Mouse (Mus musculus): ENCODE data around the gene Nfkb2. TPM values are rescaled to one million over a fixed set of nuclear protein-coding genes. Genes with fewer than 3 reads are reported as not detected.

Gene Nfkb2
- polyA plus RNA-seq, 1 experiment from 2014 or later: 2.1 TPM

GRCm38 (mm10) chr19:46357344-46358280 is 53.5 kb downstream of the Nfkb2 start:
- Histone ChIP-seq H3K36me3 (ENCODE audit: control insufficient read depth, insufficient read depth, low read length) (no peaks in the 10 kb centered on the region), H3K9ac (replicated peaks; ENCODE audit: low read length) (peak overlapping the region; percentile 57), H3K4me2 (ENCODE audit: low read length) (peak overlapping the region; percentile 69), H3K27me3 (ENCODE audit: control insufficient read depth, insufficient read depth, low read length) (peaks cover 9% of the 10 kb centered on the region; the same call in 1 of the 2 replicates), H3K27ac (replicated peaks; ENCODE audit: low read depth, low read length) (no peak overlapping the region), H3K4me1 (ENCODE audit: control insufficient read depth, insufficient read depth, low read length) (0 out of 2 replicates have a peak, but pooled peaks cover 4% of the 10 kb centered on the region), H3K4me3 (replicated peaks; ENCODE audit: low read depth, low read length) (peak overlapping the region; percentile 42), H3K9me3 (ENCODE audit: control insufficient read depth, low read length) (no peaks in the 10 kb centered on the region)
- 19% methylated on average over 25 of the region's 25 CpGs for WGBS
- DNase-seq (no peak), ATAC-seq (ENCODE audit: low FRiP score, low TSS enrichment) (no peak)

- H3K27ac ChIP-seq (replicated peaks; ENCODE audit: low read depth, low read length): no peak overlapping the region
- no peaks in the 10 kb centered on the region for H3K9me3 ChIP-seq (ENCODE audit: control insufficient read depth, low read length)
- WGBS: 63% methylated on average over 4 of the region's 4 CpGs
- H3K27me3 ChIP-seq (ENCODE audit: control insufficient read depth, insufficient read depth, low read length): peaks cover 9% of the 10 kb centered on the region; the same call in 1 of the 2 replicates
- no peak overlapping the region for H3K4me2 ChIP-seq (ENCODE audit: low read length)
- H3K36me3 ChIP-seq (ENCODE audit: control insufficient read depth, insufficient read depth, low read length): no peaks in the 10 kb centered on the region
- DNase-seq (no peak), ATAC-seq (ENCODE audit: low FRiP score, low TSS enrichment) (no peak)
- H3K4me3 ChIP-seq (replicated peaks; ENCODE audit: low read depth, low read length): no peak overlapping the region
- no peak overlapping the region for H3K9ac ChIP-seq (replicated peaks; ENCODE audit: low read length)
- H3K4me1 ChIP-seq (ENCODE audit: control insufficient read depth, insufficient read depth, low read length): 0 out of 2 replicates have a peak, but pooled peaks cover 4% of the 10 kb centered on the region
These were observed 54.3 kb downstream of the Nfkb2 start for GRCm38 (mm10) chr19:46358381-46358780.

MicroRNAs within 50 kb of the gene (microRNA counts, 519-probe panel; counts per million panel counts)
- microRNA mmu-miR-146b: not detected

Small RNAs within 50 kb of the gene (microRNA-seq; reads per million reads assigned to microRNA genes)
- gene Mir146b: 1.6 reads per million, percentile 6 among the genes with 10 or more reads in this experiment

Other genes with a start within 250 kb of the Nfkb2 start
- gene Nolc1, start 228.5 kb upstream of the Nfkb2 start, polyA plus RNA-seq (2014; fragmentation: Nextera tagmentation; extraction: Ambion mirVana): 54.1 and 74.4 TPM in 2 replicates
- 0.47 and 0.76 TPM in 2 replicates for gene Elovl3, start 172.4 kb upstream of the Nfkb2 start, polyA plus RNA-seq (2014; fragmentation: Nextera tagmentation; extraction: Ambion mirVana)
- 3.6 and 3.9 TPM in 2 replicates for gene Pitx3, start 156.0 kb upstream of the Nfkb2 start, polyA plus RNA-seq (2014; fragmentation: Nextera tagmentation; extraction: Ambion mirVana)
- gene Gbf1, start 151.8 kb upstream of the Nfkb2 start, polyA plus RNA-seq (2014; fragmentation: Nextera tagmentation; extraction: Ambion mirVana): 55.2 and 71.8 TPM in 2 replicates
- gene Psd, start 22.8 kb downstream of the Nfkb2 start, polyA plus RNA-seq (2014; fragmentation: Nextera tagmentation; extraction: Ambion mirVana): 112 and 144 TPM in 2 replicates
- 45.8 and 53.5 TPM in 2 replicates for gene Fbxl15, start 23.9 kb downstream of the Nfkb2 start, polyA plus RNA-seq (2014; fragmentation: Nextera tagmentation; extraction: Ambion mirVana)
- gene Cuedc2, start 34.4 kb downstream of the Nfkb2 start, polyA plus RNA-seq (2014; fragmentation: Nextera tagmentation; extraction: Ambion mirVana): 300 and 307 TPM in 2 replicates
- 7.2 and 7.7 TPM in 2 replicates for gene Mfsd13a, start 36.8 kb downstream of the Nfkb2 start, polyA plus RNA-seq (2014; fragmentation: Nextera tagmentation; extraction: Ambion mirVana)
- 2.8 and 3.1 TPM in 2 replicates for gene 2310034G01Rik, start 46.0 kb downstream of the Nfkb2 start, polyA plus RNA-seq (2014; fragmentation: Nextera tagmentation; extraction: Ambion mirVana)
- 320 and 379 TPM in 2 replicates for gene Actr1a, start 91.4 kb downstream of the Nfkb2 start, polyA plus RNA-seq (2014; fragmentation: Nextera tagmentation; extraction: Ambion mirVana)
- 22.0 and 29.1 TPM in 2 replicates for gene Sufu, start 92.6 kb downstream of the Nfkb2 start, polyA plus RNA-seq (2014; fragmentation: Nextera tagmentation; extraction: Ambion mirVana)
- 36.5 and 38.5 TPM in 2 replicates for gene Trim8, start 197.4 kb downstream of the Nfkb2 start, polyA plus RNA-seq (2014; fragmentation: Nextera tagmentation; extraction: Ambion mirVana)